Mouse (Mus musculus): ENCODE measurements around the gene Cnga1.

DNA sequence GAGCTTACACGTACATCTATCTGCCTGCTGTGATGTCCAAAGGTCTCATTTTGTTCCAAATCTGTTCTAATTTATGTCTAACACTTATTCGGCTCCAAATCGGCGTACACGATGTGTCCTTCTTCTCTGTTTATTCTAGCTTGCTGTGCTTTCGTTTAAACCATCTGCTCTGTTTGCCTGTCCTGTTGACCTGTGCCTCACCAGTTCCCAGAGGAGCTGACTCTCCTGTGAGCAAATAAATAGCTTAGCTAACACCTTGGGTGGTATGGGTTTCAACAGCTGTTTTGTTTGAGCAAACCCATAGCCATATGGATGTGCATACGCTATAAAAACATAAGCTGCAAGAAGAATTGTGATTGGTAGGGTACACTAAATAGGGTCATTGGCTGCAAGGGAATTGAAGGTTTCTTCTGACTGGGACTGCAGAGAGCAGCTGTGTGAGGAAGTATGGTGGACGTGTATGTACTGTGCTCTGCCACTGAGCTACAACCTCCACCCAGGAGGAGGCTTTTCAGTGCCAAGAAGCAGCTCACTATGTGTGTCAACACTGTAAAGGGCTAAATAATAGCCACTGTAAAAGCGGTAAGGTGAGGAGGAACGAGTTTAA is 9.1 kb upstream of the Cnga1 start:
- TF ChIP-seq CTCF (IDR thresholded peaks at IDR 0.05; ENCODE audit: low read depth, low read length) (no peak), POLR2A (IDR thresholded peaks at IDR 0.05; ENCODE audit: borderline replicate concordance, low read depth, low read length) (no peak)
